ENCODE assay signal across 22 mouse cellular contexts in the genomic region with DNA sequence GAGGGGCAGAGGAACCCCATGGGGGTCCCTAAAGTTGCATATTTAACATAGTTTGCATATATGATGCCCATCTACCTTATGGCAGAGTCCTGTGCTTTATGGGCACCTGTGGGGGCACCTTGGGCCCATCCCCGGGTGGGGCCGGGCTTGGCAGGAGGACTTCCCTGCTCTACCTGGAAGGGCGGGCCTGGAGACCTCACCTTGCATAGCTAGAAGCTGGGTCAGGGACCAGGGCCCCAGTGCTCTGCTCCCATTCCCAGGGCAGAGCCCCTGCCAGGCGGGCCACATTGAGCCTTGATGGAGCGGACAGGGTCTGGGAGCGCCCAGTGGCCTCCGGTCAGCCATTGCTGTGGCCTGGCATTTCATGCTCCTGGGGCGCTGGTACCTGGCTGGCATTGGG. TPM values are rescaled to one million over a fixed set of nuclear protein-coding genes. Genes with fewer than 3 reads are reported as not detected.
DNase-seq lines count a peak whose midpoint lies in the region; ATAC-seq and TF ChIP-seq lines count a peak whose summit lies in the region.
"Had no signal": no experiment of that assay in that cellular context is flagged by ENCODE, and none has a peak within 500 bp of the region (broad histone marks: within the 10 kb centered on the region; RNA-seq: fewer than 3 reads in every experiment).

No protein-coding gene starts in this region.

- no peaks in the 10 kb centered on the region for H3K9me3 ChIP-seq in hindbrain, embryonic 10.5 days
- H3K9me3 ChIP-seq in hindbrain, postnatal 0 days (ENCODE audit: low read length) = no peaks in the 10 kb centered on the region
- no peaks in the 10 kb centered on the region for H3K9me3 ChIP-seq in liver, embryonic 11.5 days (ENCODE audit: control insufficient read depth, low read length)
- H3K9me3 ChIP-seq in intestine, embryonic 15.5 days = no peaks in the 10 kb centered on the region
- no peaks in the 10 kb centered on the region for H3K9me3 ChIP-seq in midbrain, embryonic 14.5 days (ENCODE audit: control insufficient read depth, low read length)
- H3K9me3 ChIP-seq: embryonic facial prominence, embryonic 15.5 days; forebrain, embryonic 12.5 days; G1E; heart, embryonic 10.5 days; limb, embryonic 13.5 days; neural tube, embryonic 12.5 days had no signal

- H3K27ac ChIP-seq in hindbrain, embryonic 10.5 days = no peak overlapping the region
- H3K27ac ChIP-seq in hindbrain, postnatal 0 days = no peak overlapping the region
- no peak overlapping the region for H3K27ac ChIP-seq in liver, embryonic 11.5 days (ENCODE audit: low read depth, low read length)
- no peak overlapping the region for H3K27ac ChIP-seq in intestine, embryonic 15.5 days
- no peak overlapping the region for H3K27ac ChIP-seq in midbrain, embryonic 14.5 days (replicated peaks; ENCODE audit: low read depth, low read length)
- H3K27ac ChIP-seq: embryonic facial prominence, embryonic 15.5 days; forebrain, embryonic 12.5 days; heart, embryonic 10.5 days; layer of hippocampus, adult 2 months; limb, embryonic 13.5 days; macrophage; neural tube, embryonic 12.5 days had no signal

- DNase-seq in hindbrain, embryonic 10.5 days (ENCODE audit: low spot score) = no peak
- no peak for DNase-seq in hindbrain, postnatal 0 days (ENCODE audit: low spot score)
- no peak for DNase-seq in liver, embryonic 11.5 days (ENCODE audit: low spot score)
- no peak for DNase-seq in liver
- no peak for DNase-seq in midbrain, embryonic 14.5 days
- DNase-seq in ovary, postnatal 14 days (ENCODE audit: low spot score) = no peak
- DNase-seq in right cerebral cortex, adult 18-20 months = no peak
- DNase-seq: cerebellum, adult 9-11 months; kidney, adult 8-10 months; lung, adult 2 months; right cerebral cortex, postnatal 25 days; thymus, postnatal 25 days had no signal

- H3K9ac ChIP-seq in hindbrain, postnatal 0 days (replicated peaks; ENCODE audit: low read length) = no peak overlapping the region
- no peak overlapping the region for H3K9ac ChIP-seq in liver, embryonic 11.5 days (ENCODE audit: low read depth, low read length)
- no peak overlapping the region for H3K9ac ChIP-seq in intestine, embryonic 15.5 days
- H3K9ac ChIP-seq in midbrain, embryonic 14.5 days (replicated peaks; ENCODE audit: low read length) = no peak overlapping the region
- H3K9ac ChIP-seq: embryonic facial prominence, embryonic 15.5 days; forebrain, embryonic 12.5 days; limb, embryonic 13.5 days; neural tube, embryonic 12.5 days had no signal

- H3K36me3 ChIP-seq in hindbrain, embryonic 10.5 days = no peaks in the 10 kb centered on the region
- H3K36me3 ChIP-seq in hindbrain, postnatal 0 days (ENCODE audit: insufficient read depth, low read length) = no peaks in the 10 kb centered on the region
- H3K36me3 ChIP-seq in liver, embryonic 11.5 days (ENCODE audit: control insufficient read depth, insufficient read depth, low read length) = no peaks in the 10 kb centered on the region
- H3K36me3 ChIP-seq in intestine, embryonic 15.5 days = no peaks in the 10 kb centered on the region; the same call in 1 of the 2 replicates
- no peaks in the 10 kb centered on the region for H3K36me3 ChIP-seq in midbrain, embryonic 14.5 days (ENCODE audit: control insufficient read depth, insufficient read depth, low read length)
- H3K36me3 ChIP-seq: embryonic facial prominence, embryonic 15.5 days; forebrain, embryonic 12.5 days; G1E; heart, embryonic 10.5 days; neural tube, embryonic 12.5 days had no signal

- peak overlapping the region; percentile 38; the same call in 1 of the 2 replicates for H3K4me3 ChIP-seq in hindbrain, embryonic 10.5 days
- H3K4me3 ChIP-seq in hindbrain, postnatal 0 days (ENCODE audit: low read length) = no peak overlapping the region
- H3K4me3 ChIP-seq in liver, embryonic 11.5 days (ENCODE audit: low read depth, low read length) = no peak overlapping the region
- no peak overlapping the region for H3K4me3 ChIP-seq in intestine, embryonic 15.5 days (replicated peaks)
- H3K4me3 ChIP-seq in midbrain, embryonic 14.5 days (replicated peaks; ENCODE audit: low read depth, low read length) = no peak overlapping the region
- H3K4me3 ChIP-seq: embryonic facial prominence, embryonic 15.5 days; layer of hippocampus, adult 2 months; limb, embryonic 13.5 days; neural tube, embryonic 12.5 days had no signal

- no peak overlapping the region for H3K4me2 ChIP-seq in hindbrain, postnatal 0 days (ENCODE audit: low read depth, low read length)
- peak overlapping the region; percentile 63; the same call in 1 of the 2 replicates for H3K4me2 ChIP-seq in liver, embryonic 11.5 days
- no peak overlapping the region for H3K4me2 ChIP-seq in intestine, embryonic 15.5 days (replicated peaks)
- no peak overlapping the region for H3K4me2 ChIP-seq in midbrain, embryonic 14.5 days (ENCODE audit: low read length)

- no peak for TF ChIP-seq CTCF in hindbrain, postnatal 0 days (IDR thresholded peaks at IDR 0.05; ENCODE audit: low read depth)

- WGBS in hindbrain, embryonic 10.5 days = 88% methylated on average over 8 of the region's 8 CpGs
- WGBS in hindbrain, postnatal 0 days = 91% methylated on average over 8 of the region's 8 CpGs
- WGBS in liver, embryonic 11.5 days = 82% methylated on average over 8 of the region's 8 CpGs
- 92% methylated on average over 8 of the region's 8 CpGs for whole genome bisulfite sequencing in intestine, embryonic 15.5 days
- 88% methylated on average over 8 of the region's 8 CpGs for WGBS in midbrain, embryonic 14.5 days

- ATAC-seq in hindbrain, postnatal 0 days = no peak
- no peak for ATAC-seq in liver, embryonic 11.5 days (replicated peaks; ENCODE audit: low FRiP score)
- ATAC-seq in intestine, embryonic 15.5 days = peak; percentile 29; the same call in 1 of the 2 replicates
- ATAC-seq in midbrain, embryonic 14.5 days (ENCODE audit: low FRiP score, low TSS enrichment) = peak; percentile 43; the same call in 1 of the 2 replicates

- H3K27me3 ChIP-seq in hindbrain, embryonic 10.5 days (ENCODE audit: insufficient read depth, poor library complexity, severe bottlenecking) = peaks cover 60% of the 10 kb centered on the region
- no peaks in the 10 kb centered on the region for H3K27me3 ChIP-seq in hindbrain, postnatal 0 days (ENCODE audit: insufficient read depth, low read length)
- H3K27me3 ChIP-seq in liver, embryonic 11.5 days (replicated peaks; ENCODE audit: control insufficient read depth, insufficient read depth, low read length) = peaks cover 53% of the 10 kb centered on the region
- peaks cover 6% of the 10 kb centered on the region for H3K27me3 ChIP-seq in intestine, embryonic 15.5 days (replicated peaks)
- peaks cover 22% of the 10 kb centered on the region for H3K27me3 ChIP-seq in midbrain, embryonic 14.5 days (ENCODE audit: control insufficient read depth, insufficient read depth, low read length)

- H3K4me1 ChIP-seq in hindbrain, embryonic 10.5 days (replicated peaks) = peaks cover 11% of the 10 kb centered on the region
- H3K4me1 ChIP-seq in hindbrain, postnatal 0 days (ENCODE audit: insufficient read depth, low read length) = no peaks in the 10 kb centered on the region; the same call in 1 of the 2 replicates
- no peaks in the 10 kb centered on the region for H3K4me1 ChIP-seq in liver, embryonic 11.5 days (replicated peaks; ENCODE audit: control insufficient read depth, insufficient read depth, low read length)
- peaks cover 3% of the 10 kb centered on the region; the same call in 1 of the 2 replicates for H3K4me1 ChIP-seq in intestine, embryonic 15.5 days (replicated peaks)
- H3K4me1 ChIP-seq in midbrain, embryonic 14.5 days (ENCODE audit: control insufficient read depth, insufficient read depth, low read length) = no peaks in the 10 kb centered on the region
- H3K4me1 ChIP-seq: embryonic facial prominence, embryonic 15.5 days; limb, embryonic 13.5 days had no signal

RNA-seq across cellular contexts. Expression of a gene that starts 31.0 kb away (rescaled TPM):
- polyA plus RNA-seq in hindbrain, embryonic 10.5 days (2016; fragmentation: Nextera tagmentation; extraction: Ambion mirVana) = 16.5 and 17.3 TPM in 2 replicates
- 11.1 and 11.7 TPM in 2 replicates for total RNA-seq in hindbrain, postnatal 0 days (2014; rRNA removed)
- 5.3 and 5.4 TPM in 2 replicates for polyA plus RNA-seq in hindbrain, postnatal 0 days (2015; fragmentation: Nextera tagmentation; extraction: Ambion mirVana)
- 232 and 242 TPM in 2 replicates for polyA plus RNA-seq in liver, embryonic 11.5 days (2014; fragmentation: Nextera tagmentation; extraction: Ambion mirVana)
- polyA plus RNA-seq in intestine, embryonic 15.5 days (2015; fragmentation: Nextera tagmentation; extraction: Ambion mirVana) = 2.4 and 2.8 TPM in 2 replicates
- 1.2 TPM in 2 replicates for polyA plus RNA-seq in midbrain, embryonic 14.5 days (2014; fragmentation: Nextera tagmentation; extraction: Ambion mirVana)
- polyA plus RNA-seq: C2C12, macrophage had no signal

RNA-seq across cellular contexts. Expression of a gene that starts 51.1 kb away (rescaled TPM):
- polyA plus RNA-seq in hindbrain, embryonic 10.5 days (2016; fragmentation: Nextera tagmentation; extraction: Ambion mirVana) = 3.9 and 4.6 TPM in 2 replicates
- total RNA-seq in hindbrain, postnatal 0 days (2014; rRNA removed) = 12.4 and 13.9 TPM in 2 replicates
- 4.9 and 5.0 TPM in 2 replicates for polyA plus RNA-seq in hindbrain, postnatal 0 days (2015; fragmentation: Nextera tagmentation; extraction: Ambion mirVana)
- 0.57 and 0.90 TPM in 2 replicates for polyA plus RNA-seq in liver, embryonic 11.5 days (2014; fragmentation: Nextera tagmentation; extraction: Ambion mirVana)
- polyA plus RNA-seq in intestine, embryonic 15.5 days (2015; fragmentation: Nextera tagmentation; extraction: Ambion mirVana) = 2.2 and 2.3 TPM in 2 replicates
- 3.7 and 3.9 TPM in 2 replicates for polyA plus RNA-seq in midbrain, embryonic 14.5 days (2014; fragmentation: Nextera tagmentation; extraction: Ambion mirVana)
- polyA plus RNA-seq: G1E, macrophage had no signal

Comparison
In these comparisons a context has a peak if more than half of its experiments do, and no peak if none do; other contexts are left out.
1. ATAC-seq: peak in intestine, embryonic 15.5 days (single experiment) and midbrain, embryonic 14.5 days (single experiment); none in hindbrain, postnatal 0 days (single experiment) and liver, embryonic 11.5 days (single experiment).
2. RNA of a gene that starts 31.0 kb away (polyA plus RNA-seq): 232 to 242 TPM in liver, embryonic 11.5 days; 16.5 to 17.3 TPM in hindbrain, embryonic 10.5 days, 5.3 to 5.4 TPM in hindbrain, postnatal 0 days, 2.4 to 2.8 TPM in intestine, embryonic 15.5 days and 1.2 TPM in midbrain, embryonic 14.5 days; every median in the first group is over 10 times any median in the second.